Mouse (Mus musculus) ES-E14 (cell line): ENCODE results near the gene Timm10b. TPM values are rescaled to one million over a fixed set of nuclear protein-coding genes. Genes with fewer than 3 reads are reported as not detected.

Experiments used
- DNase-seq: peaks from one replicate; pipeline ENCODE4 v3.0.0-alpha.2; 2013; ENCODE audit warnings: low read depth, low spot score
- H3K27ac ChIP-seq: 2 replicates; pipeline ENCODE4 v1.5.1; 2012; ENCODE audit warnings: low read depth, mild to moderate bottlenecking, low read length, moderate library complexity, mixed read lengths; ENCODE audit not compliant: poor library complexity, insufficient read depth, severe bottlenecking
- H3K36me3 ChIP-seq: 2 replicates; pipeline ENCODE4 v1.6.1; 2012; ENCODE audit warnings: mild to moderate bottlenecking, low read length, moderate library complexity, mixed read lengths; ENCODE audit not compliant: control insufficient read depth, poor library complexity, insufficient read depth, severe bottlenecking
- H3K4me1 ChIP-seq, 2 experiments: fragments of 150-350 bp in 1 of 2; sonication (generic) in 1 of 2; 2 replicates each; pipeline ENCODE4 v1.6.1; 2012; ENCODE audit warnings: low read length in 2 of 2, mild to moderate bottlenecking in 1 of 2, mixed read lengths in 1 of 2; ENCODE audit not compliant: control insufficient read depth in 2 of 2, insufficient read depth in 2 of 2, poor library complexity in 1 of 2
- H3K4me3 ChIP-seq, 2 experiments: fragments of 150-350 bp in 1 of 2; sonication (generic) in 1 of 2; 2 replicates each; pipeline ENCODE4 v1.5.1; 2012; ENCODE audit warnings: low read length in 2 of 2, low read depth in 1 of 2, mild to moderate bottlenecking in 1 of 2, mixed read lengths in 1 of 2; ENCODE audit not compliant: insufficient read depth in 1 of 2, poor library complexity in 1 of 2, severe bottlenecking in 1 of 2
- H3K9ac ChIP-seq: 2 replicates; pipeline ENCODE4 v1.6.1; 2012; ENCODE audit warnings: low read depth, mild to moderate bottlenecking, low read length, mixed read lengths; ENCODE audit not compliant: poor library complexity, insufficient read depth, severe bottlenecking
- H3K9me3 ChIP-seq: fragments of 150-350 bp; sonication (generic); 2 replicates; pipeline ENCODE4 v1.6.1; 2012; ENCODE audit warnings: low read depth, mild to moderate bottlenecking, low read length; ENCODE audit not compliant: control insufficient read depth, insufficient read depth
- CHD2 ChIP-seq: IDR thresholded peaks from 2 replicates; pipeline ENCODE4 v1.6.1; 2014; ENCODE audit warnings: mild to moderate bottlenecking, low read depth, low read length, inconsistent platforms
- HCFC1 ChIP-seq: IDR thresholded peaks from 2 replicates; pipeline ENCODE4 v1.6.1; 2012; ENCODE audit warnings: low read length, inconsistent platforms, borderline replicate concordance; ENCODE audit not compliant: insufficient read depth
- MAFK ChIP-seq: IDR thresholded peaks from 2 replicates; pipeline ENCODE4 v1.6.1; 2014; ENCODE audit warnings: mild to moderate bottlenecking, low read depth, low read length, inconsistent platforms; ENCODE audit not compliant: insufficient read depth
- ZC3H11A ChIP-seq: IDR thresholded peaks from 2 replicates; pipeline ENCODE4 v1.6.1; 2012; ENCODE audit warnings: low read depth, mild to moderate bottlenecking, inconsistent platforms, low read length, borderline replicate concordance
- ZNF384 ChIP-seq: IDR thresholded peaks from 2 replicates; pipeline ENCODE4 v1.6.1; 2012; ENCODE audit warnings: low read depth, low read length, inconsistent platforms
- in situ Hi-C, 2 experiments: fragments of 600-800 bp; cut with MboI; formaldehyde crosslinking; loops; one replicate each; pipeline ENCODE4 v1.15.1; 2025; ENCODE audit warnings: low sequenced_read_pairs in 2 of 2, inconsistent platforms in 1 of 2; ENCODE audit not compliant: unreplicated experiment in 2 of 2
- total RNA-seq: library from RNA; depleted of rRNA; stranded (reverse); fragments of 300-350 nt; gene quantifications from 2 replicates; pipeline ENCODE4 v1.2.3, GENCODE M21; 2012; rRNA removed

Timm10b gene
- total RNA-seq, 1 experiment = 85.5 TPM

GRCm38 (mm10) chr7:105641936-105642335 lies 2.1 kb downstream of the Timm10b start:
- no peak for DNase-seq
- no peak overlapping the region for H3K4me3 ChIP-seq
- no peak overlapping the region for H3K27ac ChIP-seq
- TF ChIP-seq MAFK (no peak), ZNF384 (no peak), CHD2 (no peak), HCFC1 (no peak), ZC3H11A (no peak)
- no peak overlapping the region for H3K9ac ChIP-seq
- H3K4me1 ChIP-seq = peaks cover 3% of the 10 kb centered on the region in 2 experiments; a peak in 2 of 4 replicates
- H3K9me3 ChIP-seq = no peaks in the 10 kb centered on the region
- in situ Hi-C loops = no loop called here
- peaks cover 12% of the 10 kb centered on the region; the same call in 1 of the 2 replicates for H3K36me3 ChIP-seq

- H3K4me3 ChIP-seq = peak within 1 kb of the TSS; percentile 39 to 53
- H3K4me1 ChIP-seq = peaks cover 2 to 3% of the 10 kb centered on the region in 2 experiments; a peak in 2 of 4 replicates
- TF ChIP-seq ZC3H11A (no peak), CHD2 (no peak), MAFK (no peak), HCFC1 (no peak), ZNF384 (no peak)
- H3K36me3 ChIP-seq = no peaks in the 10 kb centered on the region
- peak; percentile 74 for DNase-seq
- no peak within 1 kb of the TSS for H3K27ac ChIP-seq
- no peaks in the 10 kb centered on the region for H3K9me3 ChIP-seq
- in situ Hi-C loops = no loop called here
- H3K9ac ChIP-seq = peak within 1 kb of the TSS; percentile 34; the same call in 1 of the 2 replicates
Measured at GRCm38 (mm10) chr7:105650639-105651435, 11.0 kb downstream of the Timm10b start, which contains the start of gene Dnhd1. Dnhd1 (plus strand) TSS chr7:105650827.

GRCm38 (mm10) chr7:105685541-105686197 lies 45.8 kb downstream of the Timm10b start:
- H3K36me3 ChIP-seq = no peaks in the 10 kb centered on the region
- peak overlapping the region in 1 of 2 experiments; percentile 31; a peak in 1 of 4 replicates for H3K4me3 ChIP-seq
- peak; percentile 55 for DNase-seq
- no peaks in the 10 kb centered on the region; a peak in 1 of 4 replicates for H3K4me1 ChIP-seq
- TF ChIP-seq ZC3H11A (no peak), CHD2 (no peak), MAFK (no peak), HCFC1 (no peak), ZNF384 (no peak)
- no peaks in the 10 kb centered on the region for H3K9me3 ChIP-seq
- in situ Hi-C loops = no loop called here
- H3K27ac ChIP-seq = no peak overlapping the region
- H3K9ac ChIP-seq = no peak overlapping the region

GRCm38 (mm10) chr7:105690875-105691274 lies 51.0 kb downstream of the Timm10b start:
- in situ Hi-C loops = no loop called here
- H3K36me3 ChIP-seq = no peaks in the 10 kb centered on the region

More at GRCm38 (mm10) chr7:105690875-105691274, 51.0 kb downstream of the Timm10b start:
- no peak overlapping the region for H3K27ac ChIP-seq
- H3K9me3 ChIP-seq = no peaks in the 10 kb centered on the region
- no peak for DNase-seq
- H3K9ac ChIP-seq = no peak overlapping the region
- no peak overlapping the region for H3K4me3 ChIP-seq
- no peak for TF ChIP-seq MAFK
- no peak for TF ChIP-seq HCFC1
- no peak for TF ChIP-seq ZNF384
- TF ChIP-seq CHD2 = no peak
- TF ChIP-seq ZC3H11A = no peak
- no peaks in the 10 kb centered on the region; a peak in 1 of 4 replicates for H3K4me1 ChIP-seq

Other genes with a start within 250 kb of the Timm10b start
- gene Fam160a2, start 240.0 kb upstream of the Timm10b start, total RNA-seq = 29.9 and 37.6 TPM in 2 replicates
- 0.13 and 0.37 TPM in 2 replicates for gene Cnga4, start 235.5 kb upstream of the Timm10b start, total RNA-seq
- gene Cckbr, start 214.3 kb upstream of the Timm10b start, total RNA-seq = 0.27 and 0.58 TPM in 2 replicates
- gene Cavin3, start 157.8 kb upstream of the Timm10b start, total RNA-seq = 2.0 and 5.3 TPM in 2 replicates
- gene Smpd1, start 85.7 kb upstream of the Timm10b start, total RNA-seq = 19.4 and 22.8 TPM in 2 replicates
- 14.2 and 19.9 TPM in 2 replicates for gene Apbb1, start 58.4 kb upstream of the Timm10b start, total RNA-seq
- gene Hpx, start 39.9 kb upstream of the Timm10b start, total RNA-seq = 0.58 and 0.71 TPM in 2 replicates
- gene Trim3, start 6.5 kb upstream of the Timm10b start, total RNA-seq = 28.5 and 29.5 TPM in 2 replicates
- 46.5 and 62.9 TPM in 2 replicates for gene Arfip2, start 360 bp downstream of the Timm10b start, total RNA-seq
- gene Gm45799, start 496 bp downstream of the Timm10b start, total RNA-seq = 9.2 and 35.6 TPM in 2 replicates
- 0.32 and 0.98 TPM in 2 replicates for gene Dnhd1, start 10.8 kb downstream of the Timm10b start, total RNA-seq
- 36.9 and 61.4 TPM in 2 replicates for gene Ilk, start 96.5 kb downstream of the Timm10b start, total RNA-seq
- 25.3 and 35.6 TPM in 2 replicates for gene Rrp8, start 97.3 kb downstream of the Timm10b start, total RNA-seq
- gene Taf10, start 104.3 kb downstream of the Timm10b start, total RNA-seq = 173 and 192 TPM in 2 replicates
- gene Tpp1, start 112.2 kb downstream of the Timm10b start, total RNA-seq = 53.1 and 78.4 TPM in 2 replicates
- 1.5 and 3.3 TPM in 2 replicates for gene Dchs1, start 147.6 kb downstream of the Timm10b start, total RNA-seq
- 325 and 371 TPM in 2 replicates for gene Mrpl17, start 171.0 kb downstream of the Timm10b start, total RNA-seq